Mouse (Mus musculus): Measurements from ENCODE around the gene Fadd.

DNA sequence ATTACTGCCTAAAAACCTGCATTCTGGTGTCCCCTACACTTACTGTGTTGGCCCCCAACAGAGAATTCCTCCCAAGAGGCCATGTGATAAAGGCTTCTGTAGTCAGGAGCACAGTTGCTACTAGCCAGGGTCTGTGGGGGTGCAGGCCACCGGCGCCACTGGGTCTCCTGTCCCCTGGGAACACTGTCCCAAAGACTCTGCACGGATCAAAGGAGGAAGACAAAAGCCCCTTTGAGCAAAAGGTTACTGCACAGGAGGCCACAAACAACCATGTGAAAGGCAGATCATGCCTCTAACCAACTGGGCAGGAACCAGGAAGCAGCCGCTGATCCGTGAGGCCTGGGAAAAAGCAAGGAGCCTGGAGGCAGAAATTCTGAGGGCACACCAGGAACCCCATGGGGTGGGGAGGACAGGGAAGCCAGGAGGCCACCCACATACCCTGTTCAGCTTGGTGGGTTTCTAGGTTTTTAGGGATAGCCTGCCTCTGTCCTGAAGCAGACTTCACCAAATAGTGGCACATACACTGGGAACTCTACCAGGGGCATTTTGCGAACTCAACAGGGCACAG lies 18.2 kb upstream of the Fadd start:
- TF ChIP-seq CTCF (IDR thresholded peaks at IDR 0.05) (no peak), POLR2A (IDR thresholded peaks at IDR 0.05; ENCODE audit: insufficient read depth, low read depth, low read length) (no peak), EP300 (IDR thresholded peaks at IDR 0.05; ENCODE audit: insufficient read depth, low read depth, low read length) (no peak)
